Mouse (Mus musculus) thymus, postnatal 0 days (tissue): ENCODE measurements around the gene Rab21. TPM values are rescaled to one million over a fixed set of nuclear protein-coding genes. Genes with fewer than 3 reads are reported as not detected.
A peak's percentile ranks its signal among the peaks of the same experiment; 100 is the strongest.

ENCODE experiments used
- DNase-seq: peaks from one replicate; pipeline ENCODE4 v3.0.0-alpha.2; 2015; ENCODE audit warnings: low spot score
- polyA plus RNA-seq: library from polyadenylated mRNA; unstranded; fragments of >200 nt; fragmentation: Nextera tagmentation; extraction: Ambion mirVana; gene quantifications from 2 replicates; pipeline ENCODE4 v1.2.1, GENCODE M21; 2015

The Rab21 gene
- polyA plus RNA-seq, 1 experiment from 2014 or later, result 21.5 TPM

GRCm38 (mm10) chr10:115284170-115284569, 31.2 kb downstream of the Rab21 start:
- no peak for DNase-seq

GRCm38 (mm10) chr10:115281381-115281780, 34.0 kb downstream of the Rab21 start:
- no peak for DNase-seq

- DNase-seq, result no peak
These were observed 43.7 kb downstream of the Rab21 start for GRCm38 (mm10) chr10:115271649-115272048.

DNA sequence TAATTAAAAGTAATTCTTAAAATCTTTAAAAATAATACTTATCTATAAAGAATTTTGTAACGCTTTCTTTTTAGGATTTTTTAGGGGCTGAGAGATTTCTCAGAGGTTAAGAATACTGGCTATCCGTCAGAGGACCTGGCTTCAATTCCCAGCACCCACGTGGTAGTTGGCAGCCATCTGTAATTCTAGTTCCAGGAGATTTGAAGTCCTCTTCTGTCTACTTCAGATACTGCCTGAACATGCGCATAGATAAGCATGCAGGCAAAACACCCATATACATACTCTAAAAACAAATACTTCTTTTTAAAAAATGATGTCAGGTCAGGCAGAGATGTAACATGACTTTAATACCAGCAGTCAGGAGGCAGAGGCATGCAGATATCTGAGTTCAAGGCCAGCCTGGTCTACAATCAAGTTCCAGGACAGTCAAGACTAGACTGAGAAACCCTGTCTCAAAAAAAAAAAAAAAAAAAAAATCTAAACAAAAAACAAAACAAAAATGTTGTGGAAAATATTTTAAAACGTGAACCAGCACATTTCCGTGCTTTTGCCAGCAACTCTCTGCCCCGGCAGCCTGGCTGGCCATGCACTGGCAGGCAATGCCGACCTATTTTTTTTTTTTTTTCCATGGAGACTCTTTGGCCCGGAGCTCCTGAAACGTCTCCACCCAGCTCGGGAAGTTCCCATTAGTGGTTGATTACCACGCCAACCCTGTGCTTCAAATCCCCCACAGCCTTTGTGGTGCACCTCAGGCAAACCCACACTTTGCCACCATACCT, 44.6 kb downstream of the Rab21 start:
- DNase-seq, result no peak

- no peak for DNase-seq
These were observed 52.4 kb downstream of the Rab21 start for GRCm38 (mm10) chr10:115262926-115263562.

- no peak for DNase-seq
These were observed 53.1 kb downstream of the Rab21 start for GRCm38 (mm10) chr10:115262261-115262660.

GRCm38 (mm10) chr10:115261428-115261827, 54.0 kb downstream of the Rab21 start:
- DNase-seq, result no peak

- DNase-seq, result no peak
These were observed 59.2 kb downstream of the Rab21 start for GRCm38 (mm10) chr10:115256162-115256561.

GRCm38 (mm10) chr10:115253521-115253920, 61.9 kb downstream of the Rab21 start:
- no peak for DNase-seq

- peak; percentile 41 for DNase-seq
These were observed 63.1 kb downstream of the Rab21 start for GRCm38 (mm10) chr10:115252321-115252757.

DNA sequence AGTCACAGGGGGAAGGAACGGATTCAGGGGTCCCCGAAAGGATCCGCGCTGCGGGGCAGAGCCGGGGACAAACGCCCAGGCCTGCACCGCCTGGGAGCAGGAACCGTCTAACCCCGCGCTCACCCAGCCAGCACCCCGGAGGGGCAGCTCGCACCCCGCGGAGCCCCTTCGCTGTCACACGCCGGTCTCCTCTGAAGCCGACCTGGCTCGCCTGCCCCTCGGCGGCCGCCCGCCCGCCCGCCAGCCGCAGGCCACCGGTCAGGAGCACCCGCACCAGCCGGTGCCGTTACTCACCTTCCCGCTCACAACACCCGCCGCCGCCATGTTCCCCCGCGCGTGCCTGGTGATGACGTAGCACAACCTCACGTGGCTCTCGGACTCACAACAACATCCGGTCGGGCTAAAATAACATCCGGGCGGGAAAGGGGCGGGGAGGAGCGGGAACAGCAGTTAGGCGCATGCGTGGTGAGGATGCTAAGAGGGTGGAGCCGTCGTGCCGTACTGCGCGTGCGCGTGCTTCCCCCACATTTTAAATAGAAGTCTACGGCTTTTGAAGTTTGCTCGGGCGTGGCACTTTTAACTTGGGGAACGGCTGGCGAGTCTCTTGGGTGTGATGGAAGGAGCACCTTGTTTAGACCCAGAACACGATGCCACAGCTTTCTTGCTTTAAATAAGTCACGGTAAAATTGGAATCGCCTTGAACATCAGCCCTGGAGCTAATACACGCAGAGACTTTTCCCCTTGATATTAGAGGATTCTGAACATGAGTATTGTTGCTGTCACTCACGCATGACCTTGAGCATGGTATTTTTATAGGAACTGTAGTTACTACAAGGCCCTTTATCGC, 64.1 kb downstream of the Rab21 start, which contains the start of gene Tbc1d15:
Tbc1d15 (minus strand) TSS at position 380 of the 847 bp plus-strand sequence.
- peak; percentile 99 for DNase-seq

DNA sequence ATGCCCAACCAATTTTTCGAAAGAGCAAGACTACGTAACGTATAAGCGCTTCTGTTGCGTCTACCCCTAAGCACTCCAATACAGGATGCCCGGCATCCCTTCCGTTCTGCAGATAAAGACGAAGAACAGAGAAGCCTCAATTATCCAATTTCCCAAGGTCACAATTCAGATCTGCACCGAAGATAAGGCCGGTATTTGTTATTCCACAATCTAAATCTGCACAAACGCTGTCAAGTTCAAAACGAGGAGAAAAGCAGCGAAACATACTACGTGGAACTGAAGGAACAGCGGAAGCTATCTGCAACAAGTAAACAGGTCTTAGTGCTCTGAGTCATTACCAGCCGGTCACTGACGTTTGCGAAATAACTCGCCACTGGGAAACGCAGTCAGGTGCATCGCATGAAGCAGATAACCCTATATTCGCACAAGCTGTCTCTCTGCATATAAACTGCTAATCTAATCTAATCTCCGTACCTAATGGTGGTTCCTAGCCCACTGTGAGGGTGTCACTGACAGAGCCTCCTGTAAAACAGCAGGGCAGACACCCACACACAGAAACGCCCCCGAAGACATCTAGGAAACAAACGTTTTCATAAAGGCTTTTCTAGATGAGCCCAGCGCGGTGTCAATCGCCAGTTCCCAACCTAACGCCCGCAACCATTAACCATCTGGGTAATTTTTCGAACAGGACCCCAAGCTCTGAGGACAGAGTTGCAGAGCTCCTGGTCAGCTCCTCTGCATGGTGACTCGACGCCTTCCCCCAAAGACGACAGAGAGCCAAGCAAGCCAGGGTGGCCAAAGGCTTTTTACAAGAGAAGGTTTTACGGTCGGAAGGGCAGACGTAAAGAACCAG, 64.9 kb downstream of the Rab21 start:
- peak; percentile 27 for DNase-seq

- DNase-seq, result no peak
These were observed 67.4 kb downstream of the Rab21 start for GRCm38 (mm10) chr10:115248041-115248440.

DNA sequence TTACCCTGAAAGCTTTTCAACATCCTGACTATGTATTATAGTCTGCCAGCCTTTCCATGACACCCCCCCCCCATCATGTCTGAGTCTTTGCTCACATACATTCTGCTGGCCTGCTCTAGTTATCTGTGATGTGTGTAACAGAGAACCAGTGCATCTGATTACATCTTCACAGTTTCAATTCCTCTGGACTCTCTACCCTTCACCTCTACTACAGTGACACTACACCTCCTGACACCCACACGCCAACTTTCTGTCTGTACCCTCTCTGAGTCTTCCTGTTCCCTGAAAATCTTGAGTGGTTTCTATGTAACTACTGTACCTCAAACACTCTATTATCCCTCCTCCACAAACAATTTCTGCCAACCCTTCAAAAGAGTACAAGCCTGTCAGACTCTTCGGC, 69.9 kb downstream of the Rab21 start:
- DNase-seq, result no peak

- DNase-seq, result no peak
These were observed 74.3 kb downstream of the Rab21 start for GRCm38 (mm10) chr10:115241082-115241595.

GRCm38 (mm10) chr10:115237931-115238330, 77.5 kb downstream of the Rab21 start:
- DNase-seq, result no peak
